Mouse (Mus musculus) MEL (cell line): ENCODE data around the gene Bscl2. TPM values are rescaled to one million over a fixed set of nuclear protein-coding genes. Genes with fewer than 3 reads are reported as not detected.

Source experiments
- DNase-seq: peaks from one replicate; pipeline ENCODE4 v3.0.0; 2011; ENCODE audit warnings: low read depth, low spot score
- H3K27ac ChIP-seq: 2 replicates; pipeline ENCODE4 v1.5.1; 2012; ENCODE audit warnings: low read depth, mild to moderate bottlenecking, control low read depth, low read length, moderate library complexity; ENCODE audit not compliant: control insufficient read depth
- H3K27me3 ChIP-seq, 2 experiments: fragments of 150-350 bp in 1 of 2; sonication (generic) in 1 of 2; 2 replicates each; pipeline ENCODE4 v1.6.1; 2012; ENCODE audit warnings: low read length in 2 of 2, mild to moderate bottlenecking in 2 of 2, improper control_type of control experiment in 1 of 2, moderate library complexity in 1 of 2; ENCODE audit not compliant: insufficient read depth in 2 of 2, control insufficient read depth in 1 of 2
- H3K36me3 ChIP-seq, 2 experiments: 2 replicates each; pipeline ENCODE4 v1.6.1; 2012 to 2014; ENCODE audit warnings: low read length in 2 of 2, improper control_type of control experiment in 1 of 2, inconsistent platforms in 1 of 2, mild to moderate bottlenecking in 1 of 2; ENCODE audit not compliant: insufficient read depth in 2 of 2, control insufficient read depth in 1 of 2
- H3K4me1 ChIP-seq, 2 experiments: fragments of 150-350 bp in 1 of 2; sonication (generic) in 1 of 2; 2 replicates each; pipeline ENCODE4 v1.6.1; 2012; ENCODE audit warnings: low read length in 2 of 2, improper control_type of control experiment in 1 of 2, mild to moderate bottlenecking in 1 of 2; ENCODE audit not compliant: insufficient read depth in 2 of 2, control insufficient read depth in 1 of 2
- H3K4me3 ChIP-seq, 2 experiments: fragments of 150-350 bp in 1 of 2; sonication (generic) in 1 of 2; 2 replicates each; pipeline ENCODE4 v1.5.1; 2012; ENCODE audit warnings: low read depth in 2 of 2, low read length in 2 of 2, mild to moderate bottlenecking in 2 of 2, moderate library complexity in 2 of 2, control low read depth in 1 of 2, improper control_type of control experiment in 1 of 2; ENCODE audit not compliant: control insufficient read depth in 1 of 2, insufficient read depth in 1 of 2
- H3K79me2 ChIP-seq: 2 replicates; pipeline ENCODE4 v1.6.1; 2012; ENCODE audit warnings: mild to moderate bottlenecking, low read length, moderate library complexity; ENCODE audit not compliant: control insufficient read depth, poor library complexity, insufficient read depth
- H3K9ac ChIP-seq: 2 replicates; pipeline ENCODE4 v1.6.1; 2012; ENCODE audit warnings: low read depth, mild to moderate bottlenecking, control low read depth, low read length, moderate library complexity; ENCODE audit not compliant: control insufficient read depth, poor library complexity, severe bottlenecking
- H3K9me3 ChIP-seq: fragments of 150-350 bp; sonication (generic); replicated peaks from 2 replicates; pipeline ENCODE4 v1.6.1; 2012; ENCODE audit warnings: mild to moderate bottlenecking, low read length, improper control_type of control experiment, moderate library complexity; ENCODE audit not compliant: insufficient read depth
- CHD1 ChIP-seq: IDR thresholded peaks from 2 replicates; pipeline ENCODE4 v1.6.1; 2012; ENCODE audit warnings: low read depth, mild to moderate bottlenecking, inconsistent platforms, low read length, improper control_type of control experiment
- CHD2 ChIP-seq: IDR thresholded peaks from 2 replicates; pipeline ENCODE4 v1.6.1; 2011; ENCODE audit warnings: low read length, improper control_type of control experiment
- CTCF ChIP-seq, 3 experiments: IDR thresholded peaks in 2 of 3; conservative IDR thresholded peaks in 1 of 3; 2 replicates each; pipeline ENCODE4 v1.5.1; 2011 to 2012; ENCODE audit warnings: low read length in 3 of 3, low read depth in 2 of 3, mild to moderate bottlenecking in 2 of 3, improper control_type of control experiment in 1 of 3, inconsistent platforms in 1 of 3, mixed read lengths in 1 of 3, moderate library complexity in 1 of 3; ENCODE audit not compliant: control insufficient read depth in 1 of 3, insufficient read depth in 1 of 3, poor library complexity in 1 of 3, severe bottlenecking in 1 of 3
- E2F4 ChIP-seq: IDR thresholded peaks from 2 replicates; pipeline ENCODE4 v1.6.1; 2011; ENCODE audit warnings: low read depth, low read length, improper control_type of control experiment, borderline replicate concordance
- ELF1 ChIP-seq: IDR thresholded peaks from 2 replicates; pipeline ENCODE4 v1.6.1; 2014; ENCODE audit warnings: low read depth, mild to moderate bottlenecking, inconsistent platforms, low read length, improper control_type of control experiment, moderate library complexity
- ETS1 ChIP-seq: IDR thresholded peaks from 2 replicates; pipeline ENCODE4 v1.6.1; 2012; ENCODE audit warnings: low read depth, mild to moderate bottlenecking, inconsistent platforms, low read length, improper control_type of control experiment, moderate library complexity
- GABPA ChIP-seq: IDR thresholded peaks from 2 replicates; pipeline ENCODE4 v1.6.1; 2012; ENCODE audit warnings: low read depth, mild to moderate bottlenecking, inconsistent platforms, low read length, improper control_type of control experiment, moderate library complexity
- GATA1 ChIP-seq: IDR thresholded peaks from 2 replicates; pipeline ENCODE4 v1.6.1; 2011; ENCODE audit warnings: low read depth, low read length, improper control_type of control experiment
- HCFC1 ChIP-seq: IDR thresholded peaks from 2 replicates; pipeline ENCODE4 v1.6.1; 2012; ENCODE audit warnings: low read depth, mild to moderate bottlenecking, inconsistent platforms, low read length, improper control_type of control experiment, moderate library complexity
- JUND ChIP-seq: IDR thresholded peaks from 2 replicates; pipeline ENCODE4 v1.6.1; 2011; ENCODE audit warnings: low read depth, mild to moderate bottlenecking, improper control_type of control experiment, low read length
- KAT2A ChIP-seq: conservative IDR thresholded peaks from 2 replicates; pipeline ENCODE4 v1.6.1; 2012; ENCODE audit warnings: low read depth, low read length, improper control_type of control experiment, inconsistent platforms
- MAFK ChIP-seq: IDR thresholded peaks from 2 replicates; pipeline ENCODE4 v1.6.1; 2011; ENCODE audit warnings: low read depth, mild to moderate bottlenecking, low read length, improper control_type of control experiment, borderline replicate concordance
- MAX ChIP-seq: IDR thresholded peaks from 2 replicates; pipeline ENCODE4 v1.6.1; 2011; ENCODE audit warnings: low read length, improper control_type of control experiment
- MAZ ChIP-seq: IDR thresholded peaks from 2 replicates; pipeline ENCODE4 v1.6.1; 2012; ENCODE audit warnings: low read depth, mild to moderate bottlenecking, inconsistent platforms, low read length, improper control_type of control experiment
- MEF2A ChIP-seq: IDR thresholded peaks from 2 replicates; pipeline ENCODE4 v1.6.1; 2014; ENCODE audit warnings: low read depth, mild to moderate bottlenecking, inconsistent platforms, low read length, improper control_type of control experiment; ENCODE audit not compliant: poor library complexity, insufficient replicate concordance, severe bottlenecking; ENCODE audit errors: extremely low read depth
- MXI1 ChIP-seq: IDR thresholded peaks from 2 replicates; pipeline ENCODE4 v1.6.1; 2011; ENCODE audit warnings: mild to moderate bottlenecking, low read depth, low read length, improper control_type of control experiment
- MYB ChIP-seq: IDR thresholded peaks from 2 replicates; pipeline ENCODE4 v1.6.1; 2011; ENCODE audit warnings: mild to moderate bottlenecking, low read depth, low read length, improper control_type of control experiment
- MYC ChIP-seq: IDR thresholded peaks from 2 replicates; pipeline ENCODE4 v1.6.1; 2011; ENCODE audit warnings: low read depth, mild to moderate bottlenecking, low read length, improper control_type of control experiment, moderate library complexity
- NELFE ChIP-seq: IDR thresholded peaks from 2 replicates; pipeline ENCODE4 v1.6.1; 2011; ENCODE audit warnings: low read depth, low read length, improper control_type of control experiment
- NRF1 ChIP-seq: IDR thresholded peaks from 2 replicates; pipeline ENCODE4 v1.6.1; 2014; ENCODE audit warnings: low read depth, mild to moderate bottlenecking, inconsistent platforms, low read length, improper control_type of control experiment, moderate library complexity; ENCODE audit not compliant: poor library complexity, insufficient read depth, severe bottlenecking
- POLR2A ChIP-seq, 2 experiments: IDR thresholded peaks; 2 replicates each; pipeline ENCODE4 v1.6.1; 2011 to 2012; ENCODE audit warnings: low read length in 2 of 2, mild to moderate bottlenecking in 2 of 2, control low read depth in 1 of 2, improper control_type of control experiment in 1 of 2, low read depth in 1 of 2, moderate library complexity in 1 of 2; ENCODE audit not compliant: control insufficient read depth in 1 of 2, insufficient read depth in 1 of 2, poor library complexity in 1 of 2
- POLR2AphosphoS2 ChIP-seq: IDR thresholded peaks from 2 replicates; pipeline ENCODE4 v1.6.1; 2011; ENCODE audit warnings: low read length, improper control_type of control experiment
- POLR2AphosphoS5 ChIP-seq: IDR thresholded peaks from 2 replicates; pipeline ENCODE4 v1.6.1; 2012; ENCODE audit warnings: low read depth, borderline replicate concordance, mild to moderate bottlenecking, inconsistent platforms, low read length, moderate library complexity, mixed read lengths
- RAD21 ChIP-seq: IDR thresholded peaks from 2 replicates; pipeline ENCODE4 v1.6.1; 2011; ENCODE audit warnings: mild to moderate bottlenecking, low read depth, low read length, improper control_type of control experiment
- RCOR1 ChIP-seq: IDR thresholded peaks from 2 replicates; pipeline ENCODE4 v1.6.1; 2012; ENCODE audit warnings: low read depth, mild to moderate bottlenecking, inconsistent platforms, low read length, improper control_type of control experiment
- SIN3A ChIP-seq: IDR thresholded peaks from 2 replicates; pipeline ENCODE4 v1.6.1; 2012; ENCODE audit warnings: low read length, improper control_type of control experiment, inconsistent platforms
- SMC3 ChIP-seq: IDR thresholded peaks from 2 replicates; pipeline ENCODE4 v1.6.1; 2011; ENCODE audit warnings: low read depth, low read length, improper control_type of control experiment
- TAL1 ChIP-seq: IDR thresholded peaks from 2 replicates; pipeline ENCODE4 v1.6.1; 2012; ENCODE audit warnings: mild to moderate bottlenecking, inconsistent platforms, low read length, moderate library complexity, mixed read lengths
- TBP ChIP-seq: IDR thresholded peaks from 2 replicates; pipeline ENCODE4 v1.8.0; 2011; ENCODE audit warnings: low read depth, low read length, improper control_type of control experiment
- TCF12 ChIP-seq: IDR thresholded peaks from 2 replicates; pipeline ENCODE4 v1.6.1; 2014; ENCODE audit warnings: low read depth, mild to moderate bottlenecking, inconsistent platforms, low read length, improper control_type of control experiment, moderate library complexity
- UBTF ChIP-seq: IDR thresholded peaks from 2 replicates; pipeline ENCODE4 v1.6.1; 2012; ENCODE audit warnings: low read depth, mild to moderate bottlenecking, inconsistent platforms, low read length, improper control_type of control experiment, moderate library complexity, borderline replicate concordance; ENCODE audit not compliant: insufficient read depth
- USF1 ChIP-seq: IDR thresholded peaks from 2 replicates; pipeline ENCODE4 v1.6.1; 2014; ENCODE audit warnings: low read depth, mild to moderate bottlenecking, inconsistent platforms, low read length, improper control_type of control experiment, moderate library complexity
- USF2 ChIP-seq, 2 experiments: IDR thresholded peaks; 2 replicates each; pipeline ENCODE4 v1.6.1; 2011 to 2012; ENCODE audit warnings: improper control_type of control experiment in 2 of 2, low read length in 2 of 2, borderline replicate concordance in 1 of 2, inconsistent platforms in 1 of 2, low read depth in 1 of 2, mild to moderate bottlenecking in 1 of 2; ENCODE audit not compliant: insufficient read depth in 1 of 2
- ZC3H11A ChIP-seq: IDR thresholded peaks from 2 replicates; pipeline ENCODE4 v1.6.1; 2012; ENCODE audit warnings: low read depth, mild to moderate bottlenecking, inconsistent platforms, low read length, improper control_type of control experiment
- ZKSCAN1 ChIP-seq: IDR thresholded peaks from 2 replicates; pipeline ENCODE4 v1.6.1; 2012; ENCODE audit warnings: low read depth, mild to moderate bottlenecking, inconsistent platforms, low read length, improper control_type of control experiment, moderate library complexity
- ZMIZ1 ChIP-seq: IDR thresholded peaks from 2 replicates; pipeline ENCODE4 v1.6.1; 2012; ENCODE audit warnings: low read depth, mild to moderate bottlenecking, inconsistent platforms, low read length, improper control_type of control experiment, moderate library complexity
- ZNF384 ChIP-seq: IDR thresholded peaks from 2 replicates; pipeline ENCODE4 v1.6.1; 2012; ENCODE audit warnings: low read depth, mild to moderate bottlenecking, inconsistent platforms, low read length, improper control_type of control experiment
- polyA plus RNA-seq, 2 experiments: library from polyadenylated mRNA; stranded (reverse) in 1 of 2; unstranded in 1 of 2; fragments of >175 nt in 1 of 2; fragments of >200 nt in 1 of 2; gene quantifications; 2 replicates each; pipeline versions ENCODE4 v1.2.1 to v1.2.4; 2012; ENCODE audit warnings: low replicate concordance in 2 of 2, low read depth in 1 of 2; ENCODE audit not compliant: insufficient read length in 2 of 2, insufficient read depth in 1 of 2, missing spikeins in 1 of 2
- total RNA-seq: library from RNA; depleted of rRNA; stranded (reverse); fragments of 300-350 nt; gene quantifications from 2 replicates; pipeline ENCODE4 v1.2.3, GENCODE M21; 2012; rRNA removed

The Bscl2 gene
- 26.0 and 29.5 TPM in 2 replicates for total RNA-seq
- polyA plus RNA-seq: 10 to 100 TPM in 1 of 2 experiments, not detected in 1; 51.3 TPM

DNA sequence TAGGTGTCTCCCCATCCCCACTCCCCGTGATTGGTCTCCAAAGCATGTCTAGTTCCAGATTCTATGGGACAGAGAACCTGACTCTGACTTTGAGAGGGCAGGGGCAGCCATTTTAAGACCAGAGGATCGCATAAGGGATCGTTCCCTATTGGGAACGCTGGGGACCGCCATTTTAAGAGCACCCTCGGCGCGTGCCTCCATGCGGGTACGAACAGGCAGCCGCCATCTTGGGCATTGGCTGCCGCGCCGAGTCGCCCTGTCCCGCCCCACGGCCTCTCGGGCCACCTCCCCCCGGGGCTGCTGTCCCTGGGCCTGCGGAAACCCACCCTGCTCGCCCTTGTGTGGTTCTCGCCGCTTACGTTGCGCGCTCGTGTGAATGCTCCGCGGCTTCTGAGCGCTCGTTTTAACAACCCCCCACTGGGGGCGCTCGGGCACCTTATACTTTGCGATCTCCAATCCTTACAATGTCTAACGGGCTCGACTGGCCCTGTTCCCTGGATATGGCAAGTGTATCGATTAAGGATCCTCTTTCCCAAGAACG, at the start of gene Bscl2:
TSS of gene Bscl2 (plus strand) at position 217 of the 541 bp plus-strand sequence.
- H3K36me3 ChIP-seq: peaks cover 10 to 14% of the 10 kb centered on the region in 2 experiments
- peak within 1 kb of the TSS; percentile 92 for H3K27ac ChIP-seq
- H3K9ac ChIP-seq: peak within 1 kb of the TSS; percentile 91
- no peak for TF ChIP-seq GABPA
- no peak for TF ChIP-seq ETS1
- no peak for TF ChIP-seq TAL1
- TF ChIP-seq TCF12: no peak
- TF ChIP-seq E2F4: no peak
- TF ChIP-seq MAX: peak; percentile 83
- peak; percentile 58 for TF ChIP-seq NELFE
- 0 out of 2 replicates have a peak, but pooled peaks have one; percentile 47 for TF ChIP-seq ZMIZ1
- TF ChIP-seq UBTF: no peak
- TF ChIP-seq NRF1: no peak
- TF ChIP-seq JUND: no peak
- peak; percentile 59 to 71 for TF ChIP-seq POLR2A (IDR thresholded peaks at IDR 0.05; ENCODE audit: control insufficient read depth in 1 of 2, insufficient read depth in 1 of 2, low read depth in 1 of 2, low read length in 2 of 2, poor library complexity in 1 of 2)
- no peak for TF ChIP-seq MAZ
- no peak for TF ChIP-seq RAD21
- no peak for TF ChIP-seq KAT2A
- TF ChIP-seq USF1: no peak
- TF ChIP-seq CHD1: no peak
- no peak for TF ChIP-seq ELF1
- TF ChIP-seq MYC: peak; percentile 84
- peak; percentile 35; the same call in 1 of the 2 replicates for TF ChIP-seq MXI1
- TF ChIP-seq MAFK: no peak
- no peak for TF ChIP-seq ZKSCAN1
- TF ChIP-seq GATA1: no peak
- peak; percentile 70 for TF ChIP-seq ZC3H11A
- TF ChIP-seq SMC3: no peak
- TF ChIP-seq POLR2AphosphoS2: no peak
- TF ChIP-seq HCFC1: peak; percentile 66
- TF ChIP-seq CHD2: no peak
- TF ChIP-seq MEF2A: no peak
- no peak for TF ChIP-seq POLR2AphosphoS5
- TF ChIP-seq SIN3A: no peak
- no peak for TF ChIP-seq TBP
- TF ChIP-seq USF2 (IDR thresholded peaks at IDR 0.05; ENCODE audit: borderline replicate concordance in 1 of 2, insufficient read depth in 1 of 2, low read depth in 1 of 2, low read length in 2 of 2): no peak
- TF ChIP-seq ZNF384: no peak
- TF ChIP-seq MYB: no peak
- TF ChIP-seq CTCF (IDR thresholded peaks at IDR 0.05 in 2 of 3, conservative IDR thresholded peaks at IDR 0.05 in 1 of 3; ENCODE audit: control insufficient read depth in 1 of 3, insufficient read depth in 1 of 3, low read depth in 2 of 3, low read length in 3 of 3, poor library complexity in 1 of 3, severe bottlenecking in 1 of 3): peak; percentile 20 to 63 (median 58); a peak in 5 of 6 replicates
- no peak for TF ChIP-seq RCOR1
- DNase-seq: peak; percentile 88
- no peaks in the 10 kb centered on the region for H3K9me3 ChIP-seq
- peak within 1 kb of the TSS; percentile 56 to 64 for H3K4me3 ChIP-seq
- peaks cover 3 to 17% of the 10 kb centered on the region in 2 experiments for H3K4me1 ChIP-seq
- H3K27me3 ChIP-seq: no peaks in the 10 kb centered on the region
- H3K79me2 ChIP-seq: no peaks in the 10 kb centered on the region; the same call in 1 of the 2 replicates
